Mouse (Mus musculus): ENCODE data around the gene Tas2r104.

Tas2r104 gene

GRCm38 (mm10) chr6:131685644-131686043 lies at the start of gene Tas2r104:
Tas2r104 (minus strand) TSS chr6:131685744.
- no peak for DNase-seq (ENCODE audit: low read depth, low spot score)

- DNase-seq (ENCODE audit: low read depth, low spot score), result peak; percentile 3
Observed at GRCm38 (mm10) chr6:131712803-131713202, 27.3 kb upstream of the Tas2r104 start.

DNA sequence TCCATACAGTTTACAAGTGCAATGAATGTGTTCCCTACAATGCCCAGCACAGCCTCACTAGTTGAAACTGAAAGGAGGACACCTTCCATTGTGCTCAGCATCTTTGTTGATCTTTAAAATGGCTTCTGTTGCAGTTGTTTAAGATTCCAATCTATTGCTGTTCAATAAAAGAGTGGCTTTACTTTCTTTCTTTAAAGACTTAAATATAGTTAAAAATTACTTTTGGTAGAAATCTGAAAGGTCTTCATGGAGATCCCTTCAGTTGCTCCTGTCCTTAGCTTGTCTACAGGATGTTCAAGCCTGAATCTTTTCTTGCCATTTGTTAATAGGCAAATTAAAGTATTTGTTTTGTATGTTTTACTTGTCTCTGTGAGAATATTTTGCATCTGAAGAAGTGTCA lies 4.4 kb upstream of the Tas2r104 start, which contains the start of gene Tas2r114:
Gene Tas2r114 (minus strand): TSS at position 101 of the 400 bp plus-strand sequence.
- DNase-seq (ENCODE audit: low read depth, low spot score), result no peak

DNA sequence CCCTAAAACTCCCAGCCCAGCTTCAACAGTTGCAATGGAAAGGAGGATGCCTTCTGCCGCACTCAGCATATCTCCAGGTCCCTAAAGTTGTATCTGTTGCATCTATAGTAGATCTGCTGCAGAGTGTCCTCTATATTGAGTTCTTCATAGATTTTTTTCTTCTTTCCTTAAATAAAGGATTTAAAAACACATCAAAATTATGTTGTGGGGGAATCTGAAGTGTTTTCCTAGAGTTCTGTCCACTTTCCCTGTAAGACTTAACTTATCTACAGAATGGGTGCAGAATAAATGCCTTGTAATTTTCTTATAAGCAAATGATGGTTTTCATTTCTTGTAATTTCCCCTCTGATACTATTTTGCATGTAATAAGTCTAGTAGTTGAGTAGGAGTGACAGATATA lies 1.9 kb upstream of the Tas2r104 start, which contains the start of gene Tas2r105:
Gene Tas2r105 (minus strand): TSS at position 101 of the 400 bp plus-strand sequence.
- DNase-seq (ENCODE audit: low read depth, low spot score), result no peak

DNA sequence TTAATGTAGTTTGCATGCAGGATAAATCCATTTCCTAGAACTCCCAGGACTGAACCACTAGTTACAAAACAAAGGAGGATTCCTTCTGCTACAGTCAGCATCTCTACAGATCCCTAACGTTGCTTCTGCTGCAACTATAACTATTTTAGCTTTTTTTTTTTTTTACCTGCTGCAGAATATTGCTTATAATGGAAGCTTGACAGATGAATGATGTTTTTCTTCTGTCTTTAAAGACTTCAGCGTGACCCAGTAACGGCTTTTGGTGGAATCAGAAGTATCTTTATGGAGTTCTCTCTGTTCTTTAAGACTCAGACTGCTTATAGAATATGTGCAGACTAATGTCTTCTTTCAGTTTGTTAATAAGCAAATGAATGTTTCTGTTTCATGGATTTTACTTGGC lies 6.8 kb downstream of the Tas2r104 start, which contains the start of gene Tas2r106:
Gene Tas2r106 (minus strand): TSS at position 101 of the 400 bp plus-strand sequence.
- no peak for DNase-seq (ENCODE audit: low read depth, low spot score)

GRCm38 (mm10) chr6:131660049-131660448 lies 25.5 kb downstream of the Tas2r104 start, which contains the start of gene Tas2r107:
Tas2r107 (minus strand) TSS chr6:131660149.
- no peak for DNase-seq (ENCODE audit: low read depth, low spot score)

Measured in retina, adult 2 months (tissue).